ENCODE assay signal across 9 mouse cellular contexts in genomic region chr8:107254951-107255457, GRCm38 (mm10). TPM values are rescaled to one million over a fixed set of nuclear protein-coding genes. Genes with fewer than 3 reads are reported as not detected.
A peak's percentile ranks its signal among the peaks of the same experiment; 100 is the strongest.
DNase-seq lines count a peak whose midpoint lies in the region; ATAC-seq and TF ChIP-seq lines count a peak whose summit lies in the region.
"Had no signal": no experiment of that assay in that cellular context is flagged by ENCODE, and none has a peak within 500 bp of the region (broad histone marks: within the 10 kb centered on the region; RNA-seq: fewer than 3 reads in every experiment).

No protein-coding gene starts in this region.

- peak overlapping the region; percentile 24; the same call in 1 of the 2 replicates for H3K4me3 ChIP-seq in E14TG2a.4 (replicated peaks; ENCODE audit: low read length)
- no peak overlapping the region for H3K4me3 ChIP-seq in kidney, adult 2 months (ENCODE audit: insufficient read depth, low read depth, low read length)
- no peak overlapping the region for H3K4me3 ChIP-seq in forebrain, embryonic 12.5 days (replicated peaks)
- no peak overlapping the region for H3K4me3 ChIP-seq in cerebellum, adult 2 months (replicated peaks; ENCODE audit: insufficient read depth, low read depth, low read length)
- H3K4me3 ChIP-seq: hindbrain, embryonic 15.5 days had no signal

- no peaks in the 10 kb centered on the region for H3K9me3 ChIP-seq in E14TG2a.4 (ENCODE audit: low read length)
- no peaks in the 10 kb centered on the region for H3K9me3 ChIP-seq in forebrain, embryonic 12.5 days
- H3K9me3 ChIP-seq: hindbrain, embryonic 15.5 days had no signal

- peaks cover 36% of the 10 kb centered on the region for H3K4me1 ChIP-seq in E14TG2a.4 (replicated peaks; ENCODE audit: low read depth, low read length)
- no peaks in the 10 kb centered on the region for H3K4me1 ChIP-seq in kidney, adult 2 months (ENCODE audit: control insufficient read depth, insufficient read depth, low read length)
- H3K4me1 ChIP-seq in forebrain, embryonic 12.5 days: no peaks in the 10 kb centered on the region
- no peaks in the 10 kb centered on the region for H3K4me1 ChIP-seq in cerebellum, adult 2 months (ENCODE audit: control insufficient read depth, insufficient read depth, low read length)
- H3K4me1 ChIP-seq: hindbrain, embryonic 15.5 days had no signal

- H3K9ac ChIP-seq in forebrain, embryonic 12.5 days: no peak overlapping the region
- H3K9ac ChIP-seq: hindbrain, embryonic 15.5 days; liver, embryonic 14.5 days had no signal

- no peak for TF ChIP-seq POLR2A in kidney, adult 2 months (IDR thresholded peaks at IDR 0.05; ENCODE audit: low read depth, low read length)
- no peak for TF ChIP-seq POLR2A in cerebellum, adult 2 months (IDR thresholded peaks at IDR 0.05; ENCODE audit: borderline replicate concordance, insufficient read depth, low read length)

- no peaks in the 10 kb centered on the region for H3K36me3 ChIP-seq in E14TG2a.4 (ENCODE audit: insufficient read depth, low read length)
- H3K36me3 ChIP-seq in kidney, adult 2 months (ENCODE audit: control insufficient read depth, insufficient read depth, low read length): no peaks in the 10 kb centered on the region
- no peaks in the 10 kb centered on the region for H3K36me3 ChIP-seq in forebrain, embryonic 12.5 days (replicated peaks)
- H3K36me3 ChIP-seq: hindbrain, embryonic 15.5 days had no signal

- no peak for TF ChIP-seq CTCF in E14TG2a.4 (conservative IDR thresholded peaks at IDR 0.05; ENCODE audit: low read length)
- TF ChIP-seq CTCF in kidney, adult 2 months (conservative IDR thresholded peaks at IDR 0.05; ENCODE audit: insufficient read depth, insufficient read length, low read depth, low read length): no peak
- no peak for TF ChIP-seq CTCF in cerebellum, adult 2 months (IDR thresholded peaks at IDR 0.05; ENCODE audit: borderline replicate concordance, insufficient read depth, low read depth, low read length)

- H3K27me3 ChIP-seq in E14TG2a.4 (ENCODE audit: insufficient read depth, low read length): no peaks in the 10 kb centered on the region; the same call in 1 of the 2 replicates
- H3K27me3 ChIP-seq in kidney, adult 2 months (replicated peaks; ENCODE audit: control insufficient read depth, insufficient read depth, low read length): no peaks in the 10 kb centered on the region
- no peaks in the 10 kb centered on the region for H3K27me3 ChIP-seq in forebrain, embryonic 12.5 days
- no peaks in the 10 kb centered on the region for H3K27me3 ChIP-seq in cerebellum, adult 2 months (ENCODE audit: control insufficient read depth, insufficient read depth, low read length)
- H3K27me3 ChIP-seq: hindbrain, embryonic 15.5 days had no signal

- no peak for ATAC-seq in forebrain, embryonic 12.5 days (ENCODE audit: low FRiP score)

- peak; percentile 85 for DNase-seq in 416B (ENCODE audit: low read depth)
- DNase-seq in heart, adult 18-20 months: peak; percentile 53 to 58
- peak; percentile 30 for DNase-seq in kidney, adult 2 months
- no peak for DNase-seq in cerebellum, adult 2 months
- no peak for DNase-seq in left cerebral cortex, postnatal 14 days (ENCODE audit: low spot score in 2 of 2)

- 62% methylated on average over 11 of the region's 11 CpGs for whole genome bisulfite sequencing in kidney, adult 2 months
- WGBS in forebrain, embryonic 12.5 days: 90% methylated on average over 11 of the region's 11 CpGs
- WGBS in cerebellum, adult 2 months: 78% methylated on average over 11 of the region's 11 CpGs

- intact Hi-C loops in left cerebral cortex, postnatal 14 days (cut with DNase I): no loop called here

- H3K4me2 ChIP-seq in forebrain, embryonic 12.5 days: no peak overlapping the region
- H3K4me2 ChIP-seq: hindbrain, embryonic 15.5 days had no signal

- H3K27ac ChIP-seq in kidney, adult 2 months (ENCODE audit: insufficient read depth, low read depth, low read length): peak overlapping the region; percentile 50
- H3K27ac ChIP-seq in forebrain, embryonic 12.5 days: no peak overlapping the region
- no peak overlapping the region for H3K27ac ChIP-seq in cerebellum, adult 2 months (ENCODE audit: insufficient read depth, low read length)
- H3K27ac ChIP-seq: hindbrain, embryonic 15.5 days; liver, embryonic 14.5 days had no signal

RNA-seq across cellular contexts. Expression of gene Nfat5, which starts 38.3 kb away (rescaled TPM):
- 10 to 100 TPM; 18.4 to 23.1 TPM for total RNA-seq in heart, adult 18-20 months (2021)
- polyA plus RNA-seq in kidney, adult 2 months (2012; rRNA removed): 26.0 and 26.1 TPM in 2 replicates
- 11.1 and 14.0 TPM in 2 replicates for polyA plus RNA-seq in forebrain, embryonic 12.5 days (2016; fragmentation: Nextera tagmentation; extraction: Ambion mirVana)
- 37.5 and 41.1 TPM in 2 replicates for polyA plus RNA-seq in cerebellum, adult 2 months (2012; rRNA removed)
- 10 to 100 TPM; 35.6 to 45.5 TPM for total RNA-seq in left cerebral cortex, postnatal 14 days (2021)

Comparison
In these comparisons a context has a peak if more than half of its experiments do, and no peak if none do; other contexts are left out.
1. DNase-seq: peak in 416B (single experiment), heart, adult 18-20 months (2 of 2) and kidney, adult 2 months (single experiment); none in cerebellum, adult 2 months (0 of 2) and left cerebral cortex, postnatal 14 days (0 of 2).